Mouse (Mus musculus) urinary bladder, adult 18-20 months (tissue): ENCODE results near the gene Lgals3bp.
"Not testable (repeated sequence)": the region's sequence is repeated elsewhere in the genome, so short reads cannot be mapped to it uniquely, and the experiment has no call there.

Experiments
- DNase-seq, 2 experiments: peaks; one replicate each; pipeline ENCODE4 v3.0.0; 2022; ENCODE audit warnings: low spot score in 2 of 2, mixed read lengths in 2 of 2

The Lgals3bp gene

DNA sequence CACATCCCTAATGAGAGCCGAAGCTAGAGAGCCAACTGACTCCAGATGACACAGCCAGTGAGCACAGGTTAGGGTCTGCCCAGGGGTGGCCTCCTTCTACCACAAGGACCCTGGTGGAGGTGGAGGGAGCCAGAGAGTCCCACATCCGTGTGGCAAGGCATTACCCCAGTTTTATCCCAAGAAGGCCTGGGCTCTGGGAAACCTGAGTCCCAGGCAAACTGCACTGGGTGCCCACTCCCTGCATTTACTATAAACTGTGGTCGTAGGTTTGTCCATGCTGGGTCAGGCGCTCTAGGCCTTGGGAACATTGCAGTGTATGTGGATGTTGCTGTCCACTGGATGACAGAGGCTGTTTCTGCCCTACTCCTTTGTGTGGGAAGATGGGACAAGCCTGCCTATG, 697 bp downstream of the Lgals3bp start:
- no peak for DNase-seq

DNA sequence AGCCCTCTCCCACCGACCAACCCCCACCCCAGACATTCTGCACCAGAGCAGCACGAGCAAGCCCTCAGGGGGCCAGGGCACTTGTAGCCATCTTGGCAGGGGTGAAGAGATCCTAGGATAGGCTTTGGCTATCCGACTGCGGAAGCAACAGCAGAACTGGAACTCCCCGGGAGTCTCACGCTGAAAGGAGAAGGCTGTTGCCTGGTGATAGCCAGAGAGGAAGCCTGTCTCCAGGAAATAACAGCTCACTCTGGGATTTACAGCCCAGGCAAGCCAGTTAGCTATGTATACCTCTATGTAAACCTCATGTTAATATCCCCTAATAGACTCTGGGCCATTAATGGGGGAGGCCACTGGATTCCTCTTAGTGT, 1.3 kb downstream of the Lgals3bp start:
- no peak for DNase-seq

DNA sequence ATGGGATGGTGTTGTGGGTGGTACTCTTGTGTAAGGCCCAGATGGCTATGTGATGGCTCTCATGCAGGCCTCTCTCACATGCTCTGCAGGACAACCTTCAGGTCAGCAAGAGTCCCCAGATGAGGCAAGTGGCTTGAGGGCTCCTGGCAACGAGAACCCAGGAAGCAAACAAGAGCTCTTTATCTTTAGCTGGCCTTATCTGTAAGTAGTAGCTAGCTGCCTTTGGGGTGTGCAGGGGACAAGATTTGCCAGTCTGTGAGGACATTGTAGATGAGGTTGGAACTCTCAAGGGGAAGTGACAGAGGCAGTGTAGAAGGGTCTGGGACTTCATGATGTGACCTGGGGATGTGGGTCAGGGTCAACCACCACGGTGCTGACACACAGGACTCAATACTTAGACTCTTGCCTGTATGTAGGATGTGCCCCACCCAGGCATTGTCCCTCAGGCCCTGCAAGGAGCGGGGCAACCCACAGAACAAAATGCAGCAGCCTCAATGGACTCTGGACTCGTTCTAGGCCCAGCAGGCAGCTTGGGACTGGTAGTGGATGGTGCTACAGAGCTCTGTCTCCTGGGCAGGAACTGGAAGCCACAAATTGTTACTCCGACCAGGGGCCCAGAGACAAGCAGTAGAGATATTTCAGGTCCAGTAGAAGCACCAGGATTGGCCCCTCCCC, 1.9 kb downstream of the Lgals3bp start:
- no peak for DNase-seq

DNA sequence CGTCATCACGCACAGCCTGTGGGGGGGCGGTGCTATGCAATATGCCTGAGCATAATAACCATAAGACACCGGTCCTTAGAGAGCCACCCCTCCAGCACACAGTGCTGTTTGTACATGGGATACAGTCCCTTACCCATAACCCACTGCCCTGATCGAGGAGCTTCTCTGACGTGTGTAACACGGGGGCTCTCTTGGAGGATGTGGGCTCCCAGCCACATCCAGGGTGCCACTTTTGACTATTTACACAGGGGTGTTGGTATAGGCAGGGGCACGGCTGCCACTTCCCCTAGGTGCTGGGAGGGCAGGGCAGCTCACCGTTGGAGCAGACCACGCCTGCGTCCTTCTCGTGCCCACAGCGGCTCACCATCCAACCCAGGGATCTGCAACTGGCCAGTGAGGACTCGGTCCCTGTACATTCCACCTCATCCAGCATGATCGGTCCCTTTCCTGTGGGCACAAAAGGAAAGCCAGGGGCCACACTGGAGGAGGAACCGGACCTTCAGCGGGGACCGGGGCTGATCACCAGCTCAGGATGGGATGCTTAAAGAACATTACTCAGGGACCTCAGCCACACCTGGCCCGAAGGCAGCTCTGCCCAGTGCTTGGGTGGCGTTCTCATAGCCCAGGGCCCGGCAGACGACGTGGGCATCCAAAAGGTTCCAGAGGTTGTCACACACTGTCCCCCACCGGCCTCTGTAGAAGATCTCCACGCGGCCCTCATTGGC, 3.9 kb downstream of the Lgals3bp start:
- no peak for DNase-seq

DNA sequence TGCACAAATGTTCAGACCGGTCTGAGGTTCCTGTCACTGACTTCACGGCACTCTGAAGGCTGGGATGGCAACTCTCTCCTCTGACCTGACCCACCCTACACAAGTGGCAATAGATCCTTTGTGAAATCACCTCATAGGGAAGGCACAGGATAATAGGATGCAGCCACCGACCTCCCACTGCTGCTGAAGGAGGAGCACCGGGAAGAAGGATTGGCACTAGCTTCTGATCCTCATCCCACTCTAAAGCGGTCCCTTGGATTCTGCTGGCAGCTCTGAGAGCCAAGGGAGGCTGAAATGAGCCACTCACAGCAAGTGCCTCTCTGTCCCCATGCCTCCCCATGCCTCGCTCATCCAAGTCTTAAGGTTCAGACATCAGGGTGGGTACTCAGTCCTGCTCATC, 7.4 kb downstream of the Lgals3bp start:
- DNase-seq: no peak

DNA sequence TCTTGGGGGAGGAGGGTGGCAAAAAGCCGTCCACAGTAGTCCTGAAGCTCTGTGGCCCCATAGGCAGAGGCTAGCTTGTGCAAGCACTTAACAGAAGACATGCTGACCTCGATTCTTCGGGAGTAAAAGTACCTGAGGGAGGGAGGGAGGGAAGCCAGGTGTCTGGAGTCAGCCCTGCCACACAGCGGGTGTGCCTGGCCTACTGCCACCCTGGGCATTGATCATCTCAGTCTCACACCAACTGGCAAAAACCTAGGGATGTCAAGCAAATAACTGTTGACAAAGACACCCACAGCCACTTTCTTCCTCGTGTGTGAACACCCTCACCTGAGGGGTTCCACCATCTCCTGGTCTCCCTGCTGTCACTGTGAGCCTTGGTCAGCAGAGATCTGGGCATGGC, 7.9 kb downstream of the Lgals3bp start:
- DNase-seq: no peak

DNA sequence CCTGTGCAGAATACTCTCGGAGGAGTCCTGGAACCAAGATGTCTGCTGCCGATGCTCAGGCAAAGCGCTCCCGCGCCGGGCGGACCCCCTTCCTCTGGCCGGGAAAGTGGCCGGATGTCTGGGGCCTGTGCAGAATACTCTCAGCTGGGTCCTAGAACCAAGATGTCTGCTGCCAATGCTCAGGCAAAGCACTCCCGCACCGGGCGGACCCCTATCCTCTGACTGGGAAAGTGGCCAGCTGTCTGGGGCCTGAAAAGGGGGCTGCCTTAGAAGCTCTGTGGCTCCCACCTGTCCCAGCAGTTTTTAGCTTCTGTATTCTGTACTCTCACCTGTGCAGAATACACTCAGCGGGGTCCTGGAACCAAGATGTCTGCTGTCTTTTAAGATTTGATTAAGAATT, 14.1 kb downstream of the Lgals3bp start:
- DNase-seq: not testable (repeated sequence)

DNA sequence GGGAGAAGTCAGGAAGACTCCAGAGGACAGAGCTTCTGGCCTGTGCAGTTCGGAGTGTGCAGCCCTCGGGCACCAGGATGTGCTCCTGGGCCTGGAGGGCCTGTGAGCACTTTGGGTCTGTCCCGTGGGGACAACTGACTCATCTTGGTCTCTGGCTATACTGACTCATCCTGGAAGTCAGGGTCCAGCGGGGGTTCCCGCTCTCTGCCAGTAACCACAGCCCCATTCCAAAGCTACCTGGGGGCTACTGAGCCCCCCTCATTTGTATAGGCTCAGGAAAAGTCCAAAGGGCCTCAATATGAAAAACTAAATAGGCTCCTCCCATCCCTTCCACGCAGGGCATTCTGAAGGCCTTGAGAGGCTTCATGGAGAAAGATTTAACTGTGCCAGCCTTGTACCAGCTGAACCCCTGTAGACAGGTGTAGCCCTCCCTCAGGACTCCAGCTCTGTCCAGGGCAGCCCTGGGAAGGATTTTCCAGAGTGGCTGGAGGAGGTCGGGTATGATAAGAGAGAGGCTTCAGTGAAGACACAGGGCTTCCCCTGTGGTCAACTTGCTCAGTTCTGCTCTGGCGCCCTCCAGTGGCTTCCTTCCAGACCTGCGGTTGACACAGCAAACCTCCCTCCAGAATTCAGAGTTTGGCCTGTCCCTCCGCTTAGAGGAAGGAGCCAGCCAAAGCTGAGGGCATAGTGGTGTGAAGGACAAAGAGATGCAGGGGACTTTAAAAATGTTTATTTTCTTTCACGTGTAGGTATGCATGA, 22.5 kb downstream of the Lgals3bp start:
- peak; percentile 80 to 87 for DNase-seq

DNA sequence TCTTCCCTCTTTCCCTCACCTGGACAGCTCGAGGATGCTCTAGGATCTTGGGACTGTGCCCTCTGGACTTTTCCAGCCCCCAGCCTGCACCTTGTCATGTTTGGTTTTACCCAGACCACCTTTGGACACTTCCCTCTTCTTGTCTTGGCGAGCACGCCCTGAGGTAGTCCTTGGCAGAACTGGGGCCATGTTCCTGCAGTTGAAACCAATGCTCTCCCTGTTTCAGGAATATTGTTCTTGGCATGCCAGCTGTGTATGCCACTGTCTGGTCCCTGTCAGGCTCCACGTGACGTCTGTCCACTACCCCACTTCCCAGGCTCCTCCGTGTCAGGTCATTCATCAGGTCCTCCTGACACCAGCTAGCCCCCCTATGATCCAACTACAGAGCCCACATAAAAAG, 23.2 kb downstream of the Lgals3bp start:
- no peak for DNase-seq

DNA sequence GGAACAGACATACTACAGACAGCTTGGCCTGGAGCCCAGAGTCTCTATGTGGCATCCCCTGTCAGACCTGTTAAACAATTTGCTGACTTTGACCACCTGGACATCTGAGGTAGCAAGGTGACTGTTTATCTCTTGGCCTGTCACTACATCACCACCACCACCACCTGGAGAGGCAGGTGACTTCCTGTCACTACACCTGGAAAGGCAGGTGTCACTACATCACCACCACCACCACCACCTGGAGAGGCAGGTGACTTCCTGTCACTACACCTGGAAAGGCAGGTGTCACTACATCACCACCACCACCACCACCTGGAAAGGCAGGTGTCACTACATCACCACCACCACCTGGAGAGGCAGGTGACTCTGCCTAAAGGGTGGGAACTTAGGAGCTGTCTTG, 25.6 kb downstream of the Lgals3bp start:
- not testable (repeated sequence) for DNase-seq

DNA sequence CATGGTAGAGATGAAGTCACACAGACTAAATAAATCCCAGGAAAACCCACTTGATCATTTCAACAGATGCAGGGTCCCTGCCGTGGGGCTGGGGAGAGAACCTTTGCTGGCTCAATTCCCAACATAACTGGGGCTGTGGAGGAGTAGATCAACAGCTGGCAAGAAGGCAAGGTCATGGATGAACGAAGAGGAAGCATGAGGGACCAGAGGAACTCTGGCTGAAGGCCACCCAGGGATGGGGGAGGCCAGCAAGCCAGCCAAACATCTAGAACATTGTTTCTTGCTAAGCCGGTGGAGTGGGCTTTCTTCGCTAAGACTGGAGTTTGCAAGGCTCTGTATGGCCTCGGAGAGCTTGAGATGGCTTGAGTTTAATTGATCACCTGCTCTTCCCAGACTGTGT, 26.0 kb downstream of the Lgals3bp start:
- no peak for DNase-seq

DNA sequence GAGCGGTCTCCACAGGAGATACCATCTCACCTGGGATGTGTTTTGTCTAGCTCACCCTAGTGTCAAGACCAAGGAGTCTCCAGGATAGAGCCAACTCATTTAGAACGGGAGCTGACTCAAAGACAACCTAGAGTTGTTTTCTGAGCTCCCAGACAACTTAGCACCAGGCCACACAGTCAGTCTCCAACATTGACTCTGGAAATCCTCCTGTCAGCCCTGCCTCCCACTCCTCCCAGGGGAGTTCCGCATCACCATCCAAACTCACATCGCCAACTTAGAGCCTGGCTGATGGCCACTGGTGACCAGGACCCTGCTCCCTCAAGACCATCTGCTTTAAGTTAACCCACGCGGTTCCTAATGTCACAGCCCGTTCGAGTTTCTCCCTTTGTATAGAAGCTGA, 26.4 kb downstream of the Lgals3bp start:
- no peak for DNase-seq

DNA sequence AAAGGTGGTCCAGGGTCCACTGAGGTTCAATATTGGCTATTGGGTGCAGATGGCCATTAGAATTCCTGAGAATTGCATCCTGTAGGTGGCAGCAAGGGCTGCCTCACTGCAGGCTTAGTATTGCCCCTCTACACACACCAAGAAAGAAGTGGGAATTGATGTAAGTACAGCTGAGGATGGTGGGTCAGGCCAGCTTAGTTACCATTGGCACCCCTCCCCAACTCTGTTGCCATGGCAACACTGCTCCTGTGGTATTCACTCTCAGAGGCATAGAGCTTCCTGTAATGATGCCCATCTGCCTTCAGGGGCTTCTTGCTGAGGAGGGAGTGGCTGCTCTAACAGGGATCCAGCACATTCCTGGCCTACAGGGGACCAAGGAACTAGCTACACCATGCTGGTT, 26.9 kb downstream of the Lgals3bp start:
- DNase-seq: no peak

DNA sequence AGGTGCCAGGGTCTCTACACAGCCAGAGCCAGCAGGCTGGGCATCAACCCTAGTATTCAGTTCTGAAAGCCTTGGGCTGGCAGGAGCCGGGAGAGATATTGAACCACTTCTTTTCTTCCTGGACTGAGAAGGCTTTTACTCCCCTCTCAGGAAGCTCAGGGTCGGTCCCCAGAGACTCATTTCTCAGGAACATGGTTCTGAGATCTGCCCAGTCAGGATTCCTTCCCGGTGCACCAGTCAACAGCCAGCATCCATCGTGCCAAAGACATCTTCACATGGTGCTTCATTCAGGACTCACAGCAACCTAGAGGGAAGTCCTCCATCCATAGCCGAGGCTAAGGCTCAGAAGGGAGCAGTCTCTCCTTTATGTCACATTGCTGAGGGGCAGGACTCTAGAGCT, 27.4 kb downstream of the Lgals3bp start:
- DNase-seq: no peak

DNA sequence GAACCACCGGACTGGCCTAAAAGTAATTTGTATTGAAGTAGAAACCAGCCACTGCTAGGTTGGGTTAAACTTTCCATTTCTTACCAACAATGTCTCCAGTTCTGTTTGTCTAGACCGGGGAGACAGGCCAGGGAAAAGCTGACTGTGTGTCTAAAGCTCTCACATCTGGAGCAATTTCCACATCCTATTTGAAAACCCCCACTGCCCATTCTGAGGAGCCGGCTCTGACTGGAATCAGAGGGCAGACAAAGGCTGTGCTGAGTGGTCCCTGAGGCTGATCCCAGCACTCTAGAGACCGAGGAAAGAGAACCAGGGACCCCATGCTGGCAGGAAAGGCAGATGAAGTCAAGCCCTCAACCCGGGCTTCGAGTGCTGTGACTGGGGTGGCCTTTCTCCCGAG, 29.3 kb downstream of the Lgals3bp start:
- no peak for DNase-seq

DNA sequence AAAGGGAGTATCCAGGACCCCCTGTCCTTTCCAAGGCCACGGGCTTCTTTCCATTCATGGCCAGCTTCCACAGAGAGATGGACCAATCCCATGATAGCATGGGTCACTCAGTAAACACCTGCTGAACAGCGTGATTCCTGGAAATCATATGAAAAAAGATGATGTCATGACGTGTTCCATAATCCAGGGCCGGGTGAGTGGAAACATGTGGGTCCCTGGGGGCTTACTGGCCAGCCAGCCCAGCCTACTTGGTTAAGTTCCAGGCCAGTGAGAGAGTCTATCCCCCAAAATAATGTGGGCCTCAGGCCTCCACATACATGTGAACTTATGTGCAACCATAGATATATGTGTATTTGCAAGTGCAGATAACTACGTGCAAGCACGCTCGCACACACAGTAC, 30.0 kb downstream of the Lgals3bp start:
- no peak for DNase-seq

DNA sequence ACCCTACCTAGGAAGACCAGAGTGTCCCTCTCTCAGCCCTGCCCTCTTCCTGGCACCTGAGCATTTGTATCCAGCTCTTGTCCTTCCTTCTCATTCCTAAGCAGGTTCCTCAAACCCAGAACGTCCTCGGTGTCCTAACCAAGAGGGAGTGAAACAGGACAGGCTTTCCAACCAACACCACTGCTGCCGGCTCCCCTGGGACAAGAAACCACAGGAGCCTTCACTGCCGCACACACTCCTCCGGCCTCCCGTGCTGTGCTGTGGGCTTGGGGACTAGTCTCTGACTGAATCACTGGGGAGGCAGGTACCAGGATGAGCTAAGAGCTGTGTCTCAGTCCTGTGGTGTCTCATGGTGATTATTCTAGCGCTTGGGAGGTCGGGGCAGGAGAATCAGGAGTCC, 32.2 kb downstream of the Lgals3bp start:
- DNase-seq: no peak

DNA sequence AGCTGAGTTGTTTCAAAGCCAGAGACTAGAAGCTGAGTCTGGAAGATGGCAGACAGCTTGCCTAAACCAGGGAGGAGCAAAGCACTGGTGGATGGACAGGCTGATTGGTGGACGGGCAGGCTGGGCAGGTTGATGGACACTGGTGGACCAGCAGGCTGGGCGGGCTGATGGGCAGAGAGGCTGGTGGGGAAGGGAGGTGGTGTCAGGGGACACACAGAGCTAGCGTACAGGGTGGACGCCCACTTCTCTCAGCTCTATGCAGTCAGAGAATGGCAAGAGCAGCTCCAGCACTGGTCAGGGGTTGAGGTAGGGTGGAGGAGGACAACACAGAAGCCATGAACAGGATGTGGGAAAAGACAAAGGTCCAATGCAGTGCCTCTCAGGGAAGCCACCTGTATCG, 32.6 kb downstream of the Lgals3bp start:
- no peak for DNase-seq

DNA sequence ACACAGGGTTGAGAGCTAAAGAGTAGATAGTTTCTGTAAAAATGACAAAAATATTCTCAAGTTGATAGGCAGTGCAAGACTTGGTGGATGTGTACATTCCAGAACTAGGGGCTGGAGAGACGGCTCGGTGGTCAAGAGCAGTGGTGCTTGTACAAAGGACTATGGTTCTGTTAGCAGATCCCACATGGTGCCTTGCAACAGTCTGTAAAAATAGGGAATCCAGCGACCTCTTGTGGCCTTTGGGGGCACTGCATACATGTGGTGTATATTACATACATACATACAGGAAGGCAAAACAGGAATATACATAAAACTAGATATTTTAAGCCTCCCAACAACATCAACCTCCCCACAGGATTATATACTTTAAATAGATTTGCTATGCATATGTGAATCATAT, 33.6 kb downstream of the Lgals3bp start:
- DNase-seq: no peak

DNA sequence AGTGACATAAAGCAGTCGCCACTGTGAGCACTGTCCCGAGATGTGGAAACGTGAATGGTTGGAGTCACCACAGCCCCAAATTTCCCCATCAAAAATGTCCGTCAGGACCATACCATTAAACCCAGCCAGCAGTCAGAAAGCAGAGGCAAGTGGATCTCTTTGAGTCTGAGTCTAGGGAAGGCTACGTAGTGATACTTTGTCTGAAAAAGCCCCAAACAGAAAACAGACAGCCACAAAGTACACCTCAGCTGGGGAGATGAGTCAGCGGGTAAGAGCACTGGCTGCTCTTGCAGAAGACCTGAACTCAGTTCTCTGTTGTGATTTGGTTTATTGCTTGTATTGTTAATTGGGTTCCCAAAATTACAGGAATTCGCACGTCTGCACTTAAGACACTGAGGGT, 35.3 kb downstream of the Lgals3bp start:
- no peak for DNase-seq

DNA sequence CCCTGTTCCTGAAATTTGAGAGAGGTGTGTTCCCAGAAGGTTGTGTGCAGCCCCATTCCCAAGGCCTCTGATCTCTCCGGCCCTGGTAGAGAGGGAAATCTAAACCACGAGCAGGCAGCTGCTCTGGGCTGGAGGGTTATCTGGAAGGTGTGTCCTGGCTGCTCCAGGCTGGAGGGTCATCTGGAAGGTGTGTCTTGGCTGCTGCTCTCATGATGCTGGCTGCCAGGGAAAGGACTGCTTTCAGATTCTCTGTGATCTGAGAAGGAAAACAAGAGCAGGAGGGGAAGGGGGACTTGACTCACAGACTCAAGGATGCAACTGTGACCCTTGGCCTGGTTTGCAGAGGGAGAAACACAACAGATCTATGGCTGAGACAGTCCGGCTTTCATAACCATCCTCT, 35.8 kb downstream of the Lgals3bp start:
- DNase-seq: no peak

DNA sequence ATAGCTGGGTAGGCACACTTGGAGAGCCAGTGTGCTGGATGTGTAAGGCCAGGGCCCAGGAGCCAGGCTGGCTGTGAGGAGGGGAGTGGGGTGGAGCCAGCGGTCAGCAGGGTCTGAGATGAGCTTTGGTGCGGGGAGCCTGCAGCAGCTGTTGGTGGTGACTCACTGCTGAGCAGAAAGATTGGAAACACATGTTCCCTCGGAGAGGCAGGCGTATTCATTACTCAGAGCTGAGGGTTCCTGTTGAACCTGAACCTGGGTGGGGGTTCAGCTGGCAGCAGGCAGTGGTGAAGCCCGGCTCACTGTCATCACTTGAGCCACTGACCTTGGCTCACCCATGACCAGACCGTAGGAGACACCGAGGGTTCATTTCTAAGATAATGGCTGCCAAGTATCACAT, 36.7 kb downstream of the Lgals3bp start:
- peak in 1 of 2 experiments; percentile 70 for DNase-seq

DNA sequence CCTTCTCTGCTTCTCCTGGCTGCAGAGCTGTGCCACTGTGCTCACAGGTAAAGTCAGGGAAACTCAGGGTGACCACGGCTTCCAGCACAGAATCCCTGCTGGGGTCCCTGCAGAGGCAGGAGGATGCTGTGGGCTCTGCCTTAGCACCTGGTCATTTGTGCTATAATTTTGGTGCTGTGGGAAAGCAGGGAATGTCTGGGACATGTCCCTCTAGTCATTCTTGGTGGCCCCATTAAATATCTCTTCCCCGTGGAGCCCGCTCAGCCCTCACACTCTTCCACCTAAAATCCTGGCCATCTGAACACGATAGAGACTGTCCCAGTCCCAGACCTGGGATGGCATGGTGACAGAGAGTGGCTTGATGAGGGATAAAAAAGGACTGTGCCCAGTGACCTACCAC, 37.9 kb downstream of the Lgals3bp start:
- DNase-seq: no peak
